In the genomic region with DNA sequence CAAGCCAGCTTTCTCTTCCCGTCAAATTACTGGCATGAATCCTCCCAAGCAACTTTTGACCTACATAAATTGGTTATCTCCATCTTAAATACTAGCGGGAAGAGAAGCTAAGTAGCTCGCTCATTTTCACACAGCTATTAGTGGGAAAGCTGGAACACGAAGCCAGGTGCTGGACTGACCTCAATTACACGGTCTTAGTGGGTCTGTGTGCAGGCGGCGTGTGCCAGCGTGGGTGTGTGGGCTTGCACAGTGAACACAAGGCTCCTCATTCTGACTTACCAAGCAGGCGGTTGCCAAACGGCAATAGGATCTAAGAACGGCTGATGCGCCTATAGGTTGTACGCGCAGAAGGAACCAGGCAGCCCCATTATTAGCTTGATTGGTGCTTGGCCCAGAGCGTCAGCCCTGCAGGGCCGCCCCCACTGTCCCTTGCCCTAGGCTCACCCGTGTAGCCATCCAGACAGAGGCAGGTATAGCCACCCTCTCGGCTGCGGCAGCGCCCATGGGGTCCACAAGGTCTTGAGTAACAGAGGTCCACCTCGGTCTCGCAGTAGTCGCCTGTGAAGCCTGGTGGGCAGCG, we compare ENCODE assay signal across 11 mouse cellular contexts. TPM values are rescaled to one million over a fixed set of nuclear protein-coding genes. Genes with fewer than 3 reads are reported as not detected.
A peak's percentile ranks its signal among the peaks of the same experiment; 100 is the strongest.
DNase-seq lines count a peak whose midpoint lies in the region; ATAC-seq and TF ChIP-seq lines count a peak whose summit lies in the region.
"Had no signal": no experiment of that assay in that cellular context is flagged by ENCODE, and none has a peak within 500 bp of the region (broad histone marks: within the 10 kb centered on the region; RNA-seq: fewer than 3 reads in every experiment).

No protein-coding gene starts in this region.

- H3K4me1 ChIP-seq in hindbrain, embryonic 10.5 days (replicated peaks), result peaks cover 100% of the 10 kb centered on the region
- peaks cover 67% of the 10 kb centered on the region for H3K4me1 ChIP-seq in midbrain, embryonic 15.5 days
- peaks cover 7% of the 10 kb centered on the region; the same call in 1 of the 2 replicates for H3K4me1 ChIP-seq in lung, postnatal 0 days (ENCODE audit: insufficient read depth, low read depth, low read length)

- TF ChIP-seq EP300 in lung, postnatal 0 days (IDR thresholded peaks at IDR 0.05), result no peak

- H3K36me3 ChIP-seq in hindbrain, embryonic 10.5 days, result peaks cover 97% of the 10 kb centered on the region
- peaks cover 23% of the 10 kb centered on the region; the same call in 1 of the 2 replicates for H3K36me3 ChIP-seq in midbrain, embryonic 15.5 days (replicated peaks)
- no peaks in the 10 kb centered on the region for H3K36me3 ChIP-seq in lung, postnatal 0 days (ENCODE audit: insufficient read depth, low read length)

- 78% methylated on average over 24 of the region's 24 CpGs for WGBS in hindbrain, embryonic 10.5 days
- WGBS in midbrain, embryonic 15.5 days, result 70% methylated on average over 24 of the region's 24 CpGs
- WGBS in lung, postnatal 0 days, result 91% methylated on average over 24 of the region's 24 CpGs

- no peak overlapping the region for H3K9ac ChIP-seq in midbrain, embryonic 15.5 days
- no peak overlapping the region for H3K9ac ChIP-seq in lung, postnatal 0 days (replicated peaks; ENCODE audit: low read depth)

- peak overlapping the region; percentile 36; the same call in 1 of the 2 replicates for H3K4me3 ChIP-seq in hindbrain, embryonic 10.5 days
- H3K4me3 ChIP-seq in midbrain, embryonic 15.5 days, result no peak overlapping the region
- H3K4me3 ChIP-seq in lung, postnatal 0 days (ENCODE audit: low read depth, low read length), result no peak overlapping the region

- ATAC-seq in midbrain, embryonic 15.5 days (replicated peaks), result no peak
- ATAC-seq in lung, postnatal 0 days, result no peak

- H3K27me3 ChIP-seq in hindbrain, embryonic 10.5 days (ENCODE audit: insufficient read depth, poor library complexity, severe bottlenecking), result 0 out of 2 replicates have a peak, but pooled peaks cover 7% of the 10 kb centered on the region
- H3K27me3 ChIP-seq in midbrain, embryonic 15.5 days (replicated peaks), result no peaks in the 10 kb centered on the region
- no peaks in the 10 kb centered on the region for H3K27me3 ChIP-seq in lung, postnatal 0 days (replicated peaks; ENCODE audit: insufficient read depth, low read length)

- no peak for TF ChIP-seq POLR2A in brain, embryonic 14.5 days (IDR thresholded peaks at IDR 0.05; ENCODE audit: borderline replicate concordance, extremely low read depth, insufficient read depth, insufficient read length, poor library complexity, severe bottlenecking)

- no peak overlapping the region for H3K4me2 ChIP-seq in midbrain, embryonic 15.5 days
- H3K4me2 ChIP-seq in lung, postnatal 0 days (replicated peaks; ENCODE audit: low read depth, low read length), result no peak overlapping the region

- no peak for TF ChIP-seq CTCF in brain, embryonic 14.5 days (IDR thresholded peaks at IDR 0.05; ENCODE audit: borderline replicate concordance, extremely low read depth, insufficient read depth, insufficient read length)
- TF ChIP-seq CTCF in lung, postnatal 0 days (IDR thresholded peaks at IDR 0.05), result no peak

- DNase-seq in layer of hippocampus, adult 9-11 months, result peak; percentile 76
- no peak for DNase-seq in layer of hippocampus, adult 9-10 months (ENCODE audit: low spot score)
- peak; percentile 61 for DNase-seq in brain, embryonic 14.5 days (ENCODE audit: low read depth)
- DNase-seq in hindbrain, embryonic 10.5 days (ENCODE audit: low spot score), result no peak
- no peak for DNase-seq in spleen, adult 18-20 months
- DNase-seq in yolk sac, embryonic 10.5 days (ENCODE audit: low spot score), result no peak
- no peak for DNase-seq in lung, postnatal 0 days (ENCODE audit: low spot score)

- H3K9me3 ChIP-seq in hindbrain, embryonic 10.5 days, result no peaks in the 10 kb centered on the region
- no peaks in the 10 kb centered on the region for H3K9me3 ChIP-seq in midbrain, embryonic 15.5 days
- H3K9me3 ChIP-seq in lung, postnatal 0 days (ENCODE audit: low read length), result no peaks in the 10 kb centered on the region

- peak overlapping the region; percentile 90 for H3K27ac ChIP-seq in hindbrain, embryonic 10.5 days
- peak overlapping the region; percentile 67 for H3K27ac ChIP-seq in midbrain, embryonic 15.5 days
- no peak overlapping the region for H3K27ac ChIP-seq in lung, postnatal 0 days (ENCODE audit: low read length)
- H3K27ac ChIP-seq: kidney, postnatal 0 days had no signal

RNA-seq across cellular contexts. Expression of a gene that starts 9.0 kb away (rescaled TPM):
- polyA plus RNA-seq in brain, embryonic 14.5 days (2012; rRNA removed), result 64.9 and 101 TPM in 2 replicates
- 58.1 and 79.1 TPM in 2 replicates for polyA plus RNA-seq in hindbrain, embryonic 10.5 days (2016; fragmentation: Nextera tagmentation; extraction: Ambion mirVana)
- polyA plus RNA-seq in midbrain, embryonic 15.5 days (2015; fragmentation: Nextera tagmentation; extraction: Ambion mirVana), result 38.5 and 43.3 TPM in 2 replicates
- 3.4 and 3.8 TPM in 2 replicates for polyA plus RNA-seq in lung, postnatal 0 days (2015; fragmentation: Nextera tagmentation; extraction: Ambion mirVana)

RNA-seq across cellular contexts. Expression of a gene that starts 22.8 kb away (rescaled TPM):
- polyA plus RNA-seq in brain, embryonic 14.5 days (2012; rRNA removed), result 27.1 and 71.0 TPM in 2 replicates
- 75.8 and 89.8 TPM in 2 replicates for polyA plus RNA-seq in hindbrain, embryonic 10.5 days (2016; fragmentation: Nextera tagmentation; extraction: Ambion mirVana)
- polyA plus RNA-seq in midbrain, embryonic 15.5 days (2015; fragmentation: Nextera tagmentation; extraction: Ambion mirVana), result 7.7 and 8.8 TPM in 2 replicates
- polyA plus RNA-seq in lung, postnatal 0 days (2015; fragmentation: Nextera tagmentation; extraction: Ambion mirVana), result 2.3 and 3.7 TPM in 2 replicates

RNA-seq across cellular contexts. Expression of a gene that starts 38.6 kb away (rescaled TPM):
- 120 and 161 TPM in 2 replicates for polyA plus RNA-seq in brain, embryonic 14.5 days (2012; rRNA removed)
- 161 and 177 TPM in 2 replicates for polyA plus RNA-seq in hindbrain, embryonic 10.5 days (2016; fragmentation: Nextera tagmentation; extraction: Ambion mirVana)
- 209 and 212 TPM in 2 replicates for polyA plus RNA-seq in midbrain, embryonic 15.5 days (2015; fragmentation: Nextera tagmentation; extraction: Ambion mirVana)
- polyA plus RNA-seq in lung, postnatal 0 days (2015; fragmentation: Nextera tagmentation; extraction: Ambion mirVana), result 81.0 and 81.3 TPM in 2 replicates

RNA-seq across cellular contexts. Expression of a gene that starts 41.7 kb away (rescaled TPM):
- polyA plus RNA-seq in brain, embryonic 14.5 days (2012; rRNA removed), result 0.10 and 0.12 TPM in 2 replicates
- polyA plus RNA-seq in hindbrain, embryonic 10.5 days (2016; fragmentation: Nextera tagmentation; extraction: Ambion mirVana), result not detected in 2 replicates
- not detected in 2 replicates for polyA plus RNA-seq in midbrain, embryonic 15.5 days (2015; fragmentation: Nextera tagmentation; extraction: Ambion mirVana)
- 5.6 and 7.1 TPM in 2 replicates for polyA plus RNA-seq in lung, postnatal 0 days (2015; fragmentation: Nextera tagmentation; extraction: Ambion mirVana)
- polyA plus RNA-seq: kidney, postnatal 0 days; limb, embryonic 14.5 days; stomach, embryonic 16.5 days had no signal

Comparison
In these comparisons a context has a peak if more than half of its experiments do, and no peak if none do; other contexts are left out.
1. DNase-seq: peak in layer of hippocampus, adult 9-11 months (single experiment) and brain, embryonic 14.5 days (single experiment); none in layer of hippocampus, adult 9-10 months (single experiment), hindbrain, embryonic 10.5 days (single experiment), spleen, adult 18-20 months (0 of 2), yolk sac, embryonic 10.5 days (single experiment) and lung, postnatal 0 days (single experiment).